Mouse (Mus musculus) yolk sac, embryonic 10.5 days (tissue): ENCODE results near the gene Sgf29.
"Not testable (repeated sequence)": the region's sequence is repeated elsewhere in the genome, so short reads cannot be mapped to it uniquely, and the experiment has no call there.

Experiments
- DNase-seq: peaks from one replicate; pipeline ENCODE4 v3.0.0-alpha.2; 2017; ENCODE audit warnings: low spot score

The Sgf29 gene

DNA sequence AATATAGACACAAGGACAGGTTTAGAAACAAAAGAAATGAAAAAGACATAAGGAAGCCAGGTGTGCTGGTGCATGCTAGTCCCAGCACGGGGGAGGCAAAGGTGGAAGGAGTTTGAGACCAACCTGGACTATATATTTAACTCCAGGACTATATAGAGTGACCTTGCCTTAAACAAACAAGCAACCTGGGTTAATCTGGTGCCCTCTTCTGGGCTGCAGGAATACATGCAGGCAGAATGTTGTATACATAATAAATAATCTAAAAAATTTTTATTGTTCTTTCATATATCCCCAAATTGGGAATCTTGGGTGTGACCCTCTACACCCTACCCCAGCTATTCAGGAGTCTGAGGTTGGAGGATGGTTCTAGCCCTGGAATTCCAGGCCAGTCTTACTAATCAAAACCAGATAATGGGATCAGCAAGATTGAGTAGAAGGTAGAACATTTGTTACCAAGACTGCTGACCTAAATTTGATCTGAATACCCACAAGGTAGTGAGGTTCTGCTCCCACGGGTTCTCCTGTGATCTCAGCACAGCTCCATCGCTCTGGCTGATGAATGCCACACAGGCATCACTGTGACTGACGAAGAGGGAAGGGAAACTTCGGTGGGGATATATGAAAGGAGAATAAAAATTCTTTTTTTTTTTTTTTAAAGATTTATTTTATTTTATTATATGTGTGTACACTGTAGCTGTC is 6.4 kb upstream of the Sgf29 start:
- no peak for DNase-seq

DNA sequence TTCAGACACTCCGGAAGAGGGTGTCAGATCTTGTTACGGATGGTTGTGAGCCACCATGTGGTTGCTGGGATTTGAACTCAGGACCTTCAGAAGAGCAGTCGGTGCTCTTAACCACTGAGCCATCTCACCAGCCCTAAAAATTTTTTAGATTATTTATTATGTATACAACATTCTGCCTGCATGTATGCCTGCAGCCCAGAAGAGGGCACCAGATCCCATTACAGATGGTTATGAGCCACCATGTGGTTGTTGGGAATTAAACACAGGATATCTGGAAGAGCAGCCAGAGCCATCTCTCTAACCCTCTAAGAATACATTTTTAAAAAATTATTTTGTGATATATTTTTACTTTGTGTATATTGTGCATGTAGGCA is 5.9 kb upstream of the Sgf29 start:
- not testable (repeated sequence) for DNase-seq

DNA sequence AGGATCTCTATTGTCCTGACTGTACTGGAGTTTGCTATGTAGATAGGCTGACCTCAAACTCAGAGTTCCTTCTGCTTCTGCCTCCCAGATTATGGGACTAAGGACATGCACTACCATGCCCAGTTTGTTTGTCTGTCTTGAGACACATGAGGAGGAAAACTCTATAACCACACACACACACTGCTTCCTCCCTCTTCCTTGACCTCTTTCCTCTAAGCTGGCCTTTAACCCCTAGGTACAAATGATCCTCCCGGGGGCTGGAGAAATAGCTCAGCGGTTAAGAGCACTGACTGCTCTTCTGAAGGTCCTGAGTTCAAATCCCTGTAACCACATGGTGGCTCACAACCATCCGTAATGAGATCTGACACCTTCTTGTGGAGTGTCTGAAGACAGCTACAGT is 4.8 kb upstream of the Sgf29 start:
- no peak for DNase-seq

DNA sequence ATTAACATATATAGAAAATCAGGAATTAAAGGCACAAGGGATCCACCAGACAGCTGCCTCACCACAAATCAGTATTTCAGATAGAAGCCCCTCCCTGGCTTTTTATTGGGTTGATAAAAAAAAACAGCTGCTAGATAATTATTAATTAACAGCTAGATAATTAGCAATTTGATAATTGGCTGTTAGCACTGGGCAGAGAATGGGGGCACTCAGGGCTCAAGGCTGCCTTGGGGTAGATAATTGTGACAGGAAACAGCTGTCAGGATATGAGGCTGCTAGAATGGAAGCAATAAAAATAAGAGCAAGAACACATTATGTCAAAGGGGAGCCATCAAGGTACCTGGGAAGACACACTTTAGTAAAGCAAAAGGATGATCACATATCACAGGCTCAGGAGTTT is 4.2 kb upstream of the Sgf29 start:
- DNase-seq, result no peak

DNA sequence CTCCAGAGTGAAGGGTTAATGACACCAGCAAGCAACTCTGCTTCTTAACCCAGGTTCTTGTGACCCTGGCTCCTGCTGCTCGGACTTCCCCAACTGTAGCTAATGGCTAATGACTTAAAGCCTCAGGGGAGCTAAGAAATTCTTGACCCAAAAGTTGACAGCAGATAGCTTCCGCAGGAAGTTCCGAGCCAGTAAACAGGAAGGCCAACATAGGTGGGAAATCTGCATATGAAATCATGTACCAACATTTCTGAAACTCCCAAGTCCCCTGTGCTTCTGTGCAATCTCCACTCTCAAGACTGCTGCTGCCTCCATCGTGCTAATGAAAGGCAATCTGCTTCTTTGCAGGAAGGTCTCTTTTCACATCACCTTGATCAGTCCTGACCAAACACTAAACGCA is 3.4 kb upstream of the Sgf29 start:
- DNase-seq, result no peak

DNA sequence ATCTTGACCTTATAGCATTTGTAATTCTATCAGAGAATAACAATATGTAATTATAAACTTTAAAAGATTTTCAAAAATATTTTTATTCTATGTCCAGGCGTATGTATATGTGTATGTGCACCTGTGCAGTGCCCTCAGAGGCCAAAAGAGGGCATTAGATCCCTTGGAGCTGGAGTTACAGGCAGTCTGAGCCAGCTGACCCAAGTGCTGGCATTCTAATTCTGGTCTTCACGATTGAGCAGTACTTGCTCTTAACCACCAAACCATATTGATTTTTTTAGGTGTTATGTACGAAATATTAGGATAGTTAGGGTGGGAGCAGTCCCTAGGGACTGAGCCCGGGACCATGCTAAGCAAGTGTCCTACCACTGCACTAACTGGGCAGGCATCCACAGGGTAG is 623 bp upstream of the Sgf29 start:
- DNase-seq, result no peak

DNA sequence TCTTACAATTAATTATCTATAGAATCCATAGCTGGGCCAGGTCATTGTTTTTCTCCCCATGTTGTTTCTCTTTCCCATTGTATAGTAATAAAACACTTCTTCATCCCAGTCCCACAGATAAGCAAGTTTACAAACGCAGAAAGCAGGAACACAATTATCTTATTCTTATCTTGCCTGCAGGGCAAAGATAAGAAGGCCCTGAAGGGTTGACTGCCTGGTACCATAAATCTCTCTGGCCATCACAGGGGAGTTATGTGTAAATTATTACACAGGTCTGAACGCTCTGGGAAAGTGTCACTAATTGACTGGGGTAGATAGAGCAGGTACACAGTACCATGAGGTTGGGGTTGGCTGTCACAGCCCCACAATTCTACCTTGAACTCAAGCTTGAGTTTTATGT is 1.7 kb downstream of the Sgf29 start:
- no peak for DNase-seq

DNA sequence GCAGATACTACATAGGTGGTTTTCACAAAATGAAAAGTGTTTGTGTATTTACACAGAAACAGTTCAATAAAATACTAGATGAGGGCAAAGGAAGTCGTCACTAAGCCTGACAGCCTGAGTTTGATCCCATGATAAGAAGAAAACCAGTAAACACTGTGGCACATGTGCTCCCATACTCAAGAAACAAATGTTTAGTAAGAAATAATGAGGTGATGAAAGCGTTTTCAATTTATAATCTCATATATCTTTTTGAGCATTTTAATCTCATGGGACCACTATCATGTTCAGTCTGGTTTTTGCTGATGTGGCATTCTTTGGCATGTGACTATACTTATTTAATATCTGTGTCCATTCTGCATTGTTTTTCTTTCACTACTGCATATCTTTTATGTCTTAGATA is 4.9 kb downstream of the Sgf29 start:
- DNase-seq, result no peak

DNA sequence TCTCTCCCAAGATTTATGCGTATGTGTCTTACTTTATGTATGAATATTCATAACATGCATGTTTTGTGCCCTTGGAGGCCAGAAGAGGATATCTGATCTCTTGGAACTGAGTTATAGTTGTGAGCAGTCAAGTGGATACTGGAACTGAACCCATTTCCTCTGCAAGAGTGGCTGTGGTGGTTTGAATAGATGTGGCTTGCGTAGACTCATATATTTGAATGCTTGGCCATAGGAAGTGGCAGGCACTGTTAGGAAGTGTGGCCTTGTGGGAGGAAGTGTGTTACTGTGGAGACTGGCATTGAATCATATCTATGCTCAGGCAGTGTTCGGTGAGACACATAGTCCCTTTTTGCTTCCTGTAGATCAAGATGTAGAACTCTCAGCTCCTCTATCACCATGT is 6.6 kb downstream of the Sgf29 start:
- DNase-seq, result no peak

DNA sequence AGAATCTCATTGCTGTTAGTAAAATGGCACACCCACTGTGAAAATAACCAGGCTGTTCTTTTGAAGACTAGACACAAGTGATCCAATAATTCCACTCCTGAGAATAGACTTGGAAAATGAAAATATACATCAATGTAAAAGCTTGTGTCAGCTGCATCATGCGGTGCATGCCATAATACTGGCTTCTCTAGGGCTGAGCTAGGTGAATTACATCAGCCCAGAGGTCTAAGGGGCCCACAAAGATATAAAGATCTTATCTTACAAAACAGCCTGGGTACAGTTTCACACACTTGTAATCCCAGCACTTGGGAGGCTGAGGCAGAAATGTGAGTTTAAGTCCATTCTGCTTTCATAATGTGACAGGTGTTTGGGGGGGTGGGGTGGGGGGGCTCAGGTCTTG is 8.4 kb downstream of the Sgf29 start:
- DNase-seq, result no peak

DNA sequence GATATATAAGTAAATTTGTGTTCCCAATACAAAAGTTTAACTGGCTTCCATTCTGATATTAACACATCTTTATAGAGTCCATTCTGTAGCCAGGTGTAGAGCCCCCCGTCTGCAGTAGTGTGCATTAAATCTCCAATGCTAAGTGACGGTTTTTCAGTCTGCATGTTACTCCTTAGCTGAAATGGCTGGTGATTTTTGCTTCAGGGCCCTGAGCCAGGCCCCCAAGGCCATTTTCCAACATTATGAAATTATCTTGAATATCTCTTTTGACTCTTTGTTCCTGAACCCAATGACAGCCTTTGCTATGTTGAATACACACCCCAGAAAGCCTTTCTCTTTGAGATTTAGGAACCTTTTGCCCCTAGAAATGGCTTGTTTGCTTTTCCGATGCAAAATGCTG is 10.7 kb downstream of the Sgf29 start:
- no peak for DNase-seq

DNA sequence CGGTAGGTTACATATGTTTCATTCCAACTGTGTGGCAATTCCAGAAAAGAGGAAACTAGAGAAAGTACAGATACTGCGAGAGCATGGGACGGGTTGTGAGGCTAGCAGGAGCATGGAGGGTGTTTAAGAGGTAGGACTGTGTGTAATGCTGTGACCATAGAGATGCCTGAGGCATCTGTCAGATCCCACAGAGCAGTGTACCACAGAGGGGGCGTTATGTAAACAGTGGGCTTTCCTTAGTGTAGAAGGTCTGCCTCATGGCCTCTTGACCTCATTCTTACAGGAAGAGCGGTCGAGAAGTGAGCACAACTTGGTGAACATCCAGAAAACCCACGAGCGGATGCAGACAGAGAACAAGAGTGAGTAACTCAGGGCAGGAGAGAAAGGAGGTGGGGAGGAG is 14.5 kb downstream of the Sgf29 start:
- peak; percentile 30 for DNase-seq

DNA sequence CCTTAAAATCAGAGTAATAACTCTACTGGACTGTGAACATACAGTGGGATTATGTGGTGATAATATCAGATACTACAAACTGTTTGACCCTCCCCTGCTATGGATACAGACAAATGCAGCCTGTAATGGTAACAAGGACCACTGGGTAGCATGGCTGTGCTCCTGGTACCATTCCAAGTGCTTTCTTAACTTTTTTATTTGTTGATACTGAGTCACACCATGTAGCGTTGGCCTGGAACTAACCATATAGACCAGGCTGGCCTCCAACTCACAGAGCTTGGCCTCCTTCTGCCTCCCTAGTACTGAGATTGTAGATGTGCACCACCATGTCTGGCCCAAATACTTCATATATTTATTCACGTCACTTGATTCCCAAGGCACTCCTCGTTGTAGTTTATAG is 16.2 kb downstream of the Sgf29 start:
- no peak for DNase-seq

DNA sequence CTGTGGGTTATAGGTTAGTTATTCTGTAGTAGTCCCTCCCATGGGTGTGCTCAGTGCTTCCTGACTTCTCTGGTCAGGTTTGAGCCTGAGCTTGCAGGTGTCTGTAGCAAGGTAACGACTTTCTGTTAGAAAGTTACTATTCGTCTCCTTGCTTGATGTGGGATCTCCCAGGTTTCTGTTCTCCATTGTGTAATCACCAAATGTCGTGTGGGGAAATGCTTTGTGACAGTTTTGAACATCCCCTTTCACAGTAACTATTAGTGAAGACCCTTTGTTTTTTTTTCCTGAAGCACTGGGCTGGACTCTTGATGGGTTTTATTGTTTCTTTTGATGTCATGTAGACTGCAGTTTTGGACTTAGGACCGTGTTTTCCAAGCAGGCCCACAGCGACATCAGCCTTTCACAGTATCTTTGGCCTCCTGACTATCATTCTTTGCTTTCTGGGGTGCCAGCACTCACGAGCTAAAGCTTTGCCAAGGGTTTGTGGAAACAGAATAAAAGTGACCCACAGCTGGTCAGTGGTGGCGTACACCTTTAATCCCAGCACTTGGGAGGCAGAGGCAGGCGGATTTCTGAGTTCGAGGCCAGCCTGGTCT is 18.5 kb downstream of the Sgf29 start:
- peak; percentile 28 for DNase-seq

DNA sequence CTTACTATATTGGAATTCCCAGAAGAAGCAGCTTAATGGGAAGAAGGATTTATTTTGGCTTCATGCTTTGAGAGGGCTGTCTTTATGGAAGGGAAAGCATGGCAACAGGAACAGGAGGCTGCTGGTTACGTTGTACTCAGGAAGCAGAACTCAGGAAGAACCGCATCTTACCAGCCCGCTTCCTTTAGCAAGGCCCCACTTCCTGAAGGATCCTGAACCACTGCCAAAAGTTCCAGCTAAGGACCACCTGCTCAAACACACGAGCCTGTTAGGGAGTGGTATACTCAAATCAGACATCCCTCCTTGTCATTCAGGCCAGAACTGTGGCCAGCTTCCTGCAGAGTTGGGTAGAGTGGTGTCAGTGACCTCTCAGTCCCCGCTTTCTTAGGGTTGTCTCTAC is 19.3 kb downstream of the Sgf29 start:
- no peak for DNase-seq

DNA sequence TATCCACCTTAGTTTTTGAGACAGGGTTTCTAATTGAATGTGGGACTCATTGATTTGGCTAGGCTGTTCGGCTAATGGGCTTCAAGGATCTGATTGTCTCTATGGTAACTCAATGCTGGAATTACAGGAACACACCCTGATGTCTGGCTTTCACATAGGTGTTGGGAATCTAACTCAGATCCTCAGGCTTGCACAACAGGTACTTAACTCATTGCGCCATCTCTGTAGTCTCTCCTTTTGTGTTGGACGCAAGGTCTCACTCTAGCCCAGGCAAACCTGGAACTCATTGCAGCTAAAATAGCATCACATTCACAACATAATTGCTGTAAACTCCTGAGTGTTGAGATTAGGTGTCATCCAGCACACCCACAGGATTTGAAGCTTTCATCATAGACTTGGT is 21.0 kb downstream of the Sgf29 start:
- no peak for DNase-seq

DNA sequence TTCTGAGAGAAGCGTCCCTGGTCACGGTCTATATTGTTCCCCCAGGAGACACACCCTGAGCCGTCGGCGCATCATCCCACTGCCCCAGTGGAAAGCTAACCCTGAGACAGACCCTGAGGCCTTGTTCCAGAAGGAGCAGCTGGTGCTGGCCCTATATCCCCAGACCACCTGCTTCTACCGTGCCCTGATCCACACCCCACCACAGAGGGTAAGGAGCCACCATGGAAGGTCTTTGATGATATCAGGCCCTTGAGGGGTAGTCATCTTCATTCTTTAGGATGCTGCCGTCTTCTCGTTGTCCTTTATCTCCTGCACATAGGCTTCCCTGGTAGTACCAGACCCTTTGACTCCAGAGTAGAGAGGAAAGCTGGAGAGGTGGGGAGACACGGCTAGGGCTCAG is 23.0 kb downstream of the Sgf29 start:
- DNase-seq, result no peak

DNA sequence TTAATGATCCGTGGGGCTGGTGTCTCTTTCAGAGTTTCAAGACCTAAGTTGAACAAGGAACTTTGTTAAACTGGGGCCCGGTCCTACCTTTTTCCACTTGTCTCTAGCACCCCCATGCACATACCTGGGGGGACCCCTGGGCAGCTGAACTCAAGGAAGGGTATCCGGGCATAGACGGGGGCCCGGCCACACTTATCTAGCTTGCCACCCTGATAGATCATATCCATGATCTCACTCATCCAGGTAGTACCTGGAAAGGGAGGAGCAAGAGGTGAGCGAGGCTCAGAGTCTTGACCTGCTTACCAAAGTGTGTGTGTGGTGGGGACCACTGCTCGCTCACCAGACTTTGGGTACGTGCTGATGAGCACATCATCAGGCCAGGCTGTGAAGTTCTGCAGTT is 26.0 kb downstream of the Sgf29 start:
- no peak for DNase-seq

DNA sequence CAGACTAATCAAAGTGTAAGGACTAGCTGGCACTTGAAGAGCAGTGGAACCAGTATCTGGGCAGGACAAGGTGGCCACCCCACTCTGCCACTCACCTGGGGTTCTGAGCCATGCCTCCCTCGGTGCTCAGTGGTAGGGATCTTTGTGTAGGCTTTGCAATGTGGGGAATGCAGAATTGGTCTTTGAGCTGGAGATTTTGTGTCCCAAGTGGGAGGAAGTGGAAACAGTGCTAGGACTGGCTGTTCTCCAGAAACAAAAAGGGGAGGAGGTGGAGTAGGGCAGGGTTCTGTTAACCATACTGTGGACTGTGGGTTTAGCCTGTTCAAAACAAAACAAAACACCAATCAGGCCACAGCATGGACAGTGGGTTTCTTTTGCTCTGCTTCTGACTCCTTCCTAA is 27.1 kb downstream of the Sgf29 start, which contains the start of gene Sult1a1:
TSS of gene Sult1a1 (minus strand) at position 226 of the 400 bp plus-strand sequence.
- DNase-seq, result no peak

DNA sequence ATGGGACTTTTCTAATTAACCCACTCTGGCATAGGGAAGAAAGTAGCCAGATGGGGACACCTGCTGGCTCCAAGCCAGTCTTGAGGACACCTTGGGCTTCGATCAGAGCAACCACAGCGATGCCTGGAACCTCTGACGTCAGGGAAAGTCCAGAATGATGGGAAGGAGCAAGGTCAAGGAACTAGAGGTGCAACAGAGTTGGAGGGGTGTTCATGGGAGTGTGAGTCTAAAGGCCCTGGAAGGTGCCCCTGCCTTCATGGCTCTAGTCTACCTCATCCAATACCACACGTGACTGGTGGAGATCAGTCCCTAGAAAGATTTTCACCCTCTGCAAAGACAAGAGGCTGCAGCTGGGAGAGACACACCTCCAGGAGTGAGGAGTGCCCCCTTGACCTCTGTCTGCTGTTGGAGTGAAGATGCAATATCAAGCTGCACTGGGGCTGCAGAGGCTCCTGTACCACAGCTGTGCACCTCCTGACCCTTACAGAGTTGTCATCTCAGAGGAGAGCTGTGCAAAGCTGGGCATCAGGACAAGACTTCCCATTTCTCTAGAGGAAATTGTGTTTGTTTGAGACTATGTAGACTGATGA is 27.6 kb downstream of the Sgf29 start:
- no peak for DNase-seq

DNA sequence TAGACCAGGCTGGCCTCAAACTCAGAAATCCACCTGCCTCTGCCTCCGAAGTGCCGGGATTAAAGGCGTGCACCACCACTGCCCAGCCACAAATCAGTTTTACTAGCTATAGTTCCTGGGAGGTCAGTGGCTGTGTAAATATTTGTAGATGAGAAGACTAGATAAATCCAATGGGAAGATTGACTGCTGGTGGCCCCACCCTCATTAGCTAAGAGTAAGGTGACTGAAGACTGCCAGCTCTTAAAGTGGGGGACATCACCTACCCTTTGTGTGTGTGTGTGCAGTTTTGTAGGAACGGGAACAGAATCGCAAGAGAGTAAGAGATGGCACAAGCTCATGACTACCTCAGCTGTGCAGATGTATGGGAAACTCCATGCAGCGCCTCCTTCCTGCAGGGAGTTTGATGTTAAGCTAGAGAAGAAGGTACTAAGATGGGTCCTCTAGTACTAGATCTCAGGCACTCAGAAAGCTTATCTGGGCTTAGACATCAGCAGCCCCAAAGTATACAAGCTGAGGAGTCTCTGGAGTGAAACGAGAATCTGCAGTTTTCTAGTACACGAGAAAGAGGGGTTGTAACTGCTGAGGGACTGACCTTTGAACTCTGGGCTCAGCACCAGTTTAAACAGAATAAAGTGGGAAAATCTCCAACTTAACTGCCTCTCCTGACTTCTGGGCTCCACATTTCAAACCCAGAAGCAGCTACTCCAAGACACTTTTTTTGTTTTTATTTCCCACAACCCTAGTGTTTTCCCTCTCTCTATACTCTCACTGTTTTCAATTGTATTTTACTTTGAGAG is 29.6 kb downstream of the Sgf29 start:
- DNase-seq, result peak; percentile 68

DNA sequence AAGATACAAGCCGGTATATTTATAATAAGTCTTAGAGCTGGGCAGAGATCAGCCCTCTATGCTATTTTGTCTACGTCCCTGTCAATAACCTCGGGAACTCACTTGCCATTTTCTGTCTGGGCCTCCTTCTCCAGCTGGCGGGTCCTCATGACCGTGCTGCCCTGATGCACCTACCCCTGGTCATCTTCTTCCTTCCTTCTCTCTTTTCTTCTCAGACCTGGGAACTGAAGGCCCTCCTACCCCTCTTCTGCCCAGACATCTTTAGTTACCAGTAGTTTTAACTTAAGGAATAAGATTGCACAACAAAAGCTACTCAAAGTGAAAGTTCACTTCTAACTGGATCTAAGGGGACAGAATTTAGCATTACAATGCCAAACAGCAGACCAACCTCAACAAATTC is 30.6 kb downstream of the Sgf29 start:
- DNase-seq, result no peak

DNA sequence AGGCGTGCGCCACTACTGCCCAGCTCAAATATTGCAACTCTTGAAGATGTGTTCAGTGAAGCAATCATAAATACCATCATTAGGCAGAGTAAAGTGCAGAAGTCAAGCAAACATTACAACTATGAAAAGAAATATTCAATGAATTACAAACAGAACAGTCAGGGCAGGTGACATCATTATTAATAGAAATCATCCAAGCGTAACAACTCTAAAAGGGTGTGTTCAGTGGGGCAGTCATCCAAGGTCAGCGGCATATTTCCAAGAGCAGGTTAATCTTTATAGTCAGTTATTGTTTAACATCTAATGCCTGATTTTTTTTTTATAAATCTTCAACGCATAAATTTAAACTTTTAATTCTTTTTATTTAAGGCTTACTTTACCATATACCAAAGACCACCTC is 32.1 kb downstream of the Sgf29 start:
- DNase-seq, result no peak
